Mouse (Mus musculus): ENCODE data around the gene Vwf. TPM values are rescaled to one million over a fixed set of nuclear protein-coding genes. Genes with fewer than 3 reads are reported as not detected.

Gene Vwf
- polyA plus RNA-seq, 1 experiment from 2014 or later: 11.1 TPM

DNA sequence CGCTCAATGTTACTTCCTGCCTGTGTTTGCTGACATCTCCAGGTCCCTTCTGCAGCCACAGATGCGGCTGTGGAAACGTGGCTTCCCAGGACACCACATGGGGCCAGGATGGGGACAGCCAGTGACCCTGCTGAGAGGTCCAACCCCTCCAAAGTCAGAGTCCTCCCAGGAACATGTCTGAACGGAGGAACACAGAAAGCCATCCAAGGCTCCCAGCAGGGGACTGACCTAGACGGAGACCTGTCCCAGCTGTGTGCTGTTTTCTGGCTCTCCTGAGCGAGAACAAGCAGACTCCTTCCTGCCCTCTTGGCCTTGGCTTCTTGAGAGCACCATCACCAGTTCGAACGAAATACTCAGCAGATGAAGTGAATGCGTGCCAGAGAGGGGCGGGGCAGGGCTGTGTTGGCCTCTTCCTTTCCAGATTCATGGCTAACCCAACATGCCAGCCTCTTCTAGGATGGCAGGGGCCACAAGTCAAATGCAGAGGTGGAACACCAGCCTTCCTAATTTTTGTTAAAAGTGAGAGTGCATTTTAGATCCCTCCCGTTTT, 183.5 kb downstream of the Vwf start:
- WGBS: 61% methylated on average over 11 of the region's 11 CpGs
- Histone ChIP-seq H3K4me2 (ENCODE audit: low read depth) (no peak overlapping the region), H3K4me3 (ENCODE audit: low read depth, low read length) (no peak overlapping the region), H3K36me3 (ENCODE audit: control insufficient read depth, insufficient read depth, low read length) (no peaks in the 10 kb centered on the region), H3K9ac (ENCODE audit: low read length) (no peak overlapping the region), H3K27ac (ENCODE audit: low read depth, low read length) (no peak overlapping the region), H3K9me3 (ENCODE audit: control insufficient read depth, low read length) (no peaks in the 10 kb centered on the region), H3K4me1 (ENCODE audit: control insufficient read depth, insufficient read depth, low read length) (no peaks in the 10 kb centered on the region), H3K27me3 (ENCODE audit: control insufficient read depth, insufficient read depth, low read length) (no peaks in the 10 kb centered on the region)
- ATAC-seq (ENCODE audit: insufficient read depth, low FRiP score, low TSS enrichment) (no peak), DNase-seq (ENCODE audit: low spot score) (no peak)

Other genes with a start within 250 kb of the Vwf start
- gene Ltbr, start 232.9 kb upstream of the Vwf start, polyA plus RNA-seq (2014; fragmentation: Nextera tagmentation; extraction: Ambion mirVana): 18.8 and 19.2 TPM in 2 replicates
- gene Scnn1a, start 226.1 kb upstream of the Vwf start, polyA plus RNA-seq (2014; fragmentation: Nextera tagmentation; extraction: Ambion mirVana): 0.55 and 0.80 TPM in 2 replicates
- gene Tnfrsf1a, start 197.4 kb upstream of the Vwf start, polyA plus RNA-seq (2014; fragmentation: Nextera tagmentation; extraction: Ambion mirVana): 27.4 TPM in 2 replicates
- 0.09 and 0.30 TPM in 2 replicates for gene Plekhg6, start 166.0 kb upstream of the Vwf start, polyA plus RNA-seq (2014; fragmentation: Nextera tagmentation; extraction: Ambion mirVana)
- 43.7 and 48.1 TPM in 2 replicates for gene Cd9, start 52.0 kb upstream of the Vwf start, polyA plus RNA-seq (2014; fragmentation: Nextera tagmentation; extraction: Ambion mirVana)
- gene Ano2, start 143.6 kb downstream of the Vwf start, polyA plus RNA-seq (2014; fragmentation: Nextera tagmentation; extraction: Ambion mirVana): 0.29 and 0.31 TPM in 2 replicates